Mouse (Mus musculus) adrenal gland, postnatal 25 days (tissue): ENCODE results near the gene Scrn3. TPM values are rescaled to one million over a fixed set of nuclear protein-coding genes. Genes with fewer than 3 reads are reported as not detected.

ENCODE experiments used
- DNase-seq: peaks from one replicate; pipeline ENCODE4 v3.0.0; 2021; ENCODE audit warnings: mixed read lengths
- long read RNA-seq: library from polyadenylated mRNA; stranded (forward); transcript quantifications from one replicate; pipeline ENCODE4 v2.0.0, GENCODE M21; 2021
- total RNA-seq: library from RNA; stranded (reverse); gene quantifications from 2 replicates; pipeline ENCODE4 v1.2.3, GENCODE M21; 2021

Scrn3 gene
- 24.1 and 29.1 TPM in 2 replicates for total RNA-seq
- long read RNA-seq, transcript Scrn3-201 (8 exons, 3,309 nt): major isoform, 14 of 49 reads
- long read RNA-seq, transcript Scrn3-202 (4 exons, 1,897 nt): major isoform, 14 of 49 reads
- long read RNA-seq, partial matches to known transcripts: 8 of 49 reads
- long read RNA-seq, other reads (novel, unspliced or antisense): 13 of 49 reads

GRCm38 (mm10) chr2:73312152-73313116 lies at the start of gene Scrn3, which contains the start of gene Cir1:
Gene Scrn3, plus strand, starts transcription at chr2:73312601.
Gene Cir1, minus strand, starts transcription at chr2:73312701.
- DNase-seq: peak; percentile 94

GRCm38 (mm10) chr2:73263172-73263765 lies 49.1 kb upstream of the Scrn3 start:
- no peak for DNase-seq

- no peak for DNase-seq
These were observed 48.4 kb upstream of the Scrn3 start for GRCm38 (mm10) chr2:73263794-73264610.

- no peak for DNase-seq
These were observed 47.7 kb upstream of the Scrn3 start for GRCm38 (mm10) chr2:73264611-73265195.

GRCm38 (mm10) chr2:73266011-73266410 lies 46.4 kb upstream of the Scrn3 start:
- DNase-seq: no peak

GRCm38 (mm10) chr2:73266623-73267022 lies 45.8 kb upstream of the Scrn3 start:
- DNase-seq: no peak

GRCm38 (mm10) chr2:73267231-73267630 lies 45.2 kb upstream of the Scrn3 start:
- DNase-seq: no peak

GRCm38 (mm10) chr2:73267818-73268217 lies 44.6 kb upstream of the Scrn3 start:
- DNase-seq: no peak

GRCm38 (mm10) chr2:73268281-73268680 lies 44.1 kb upstream of the Scrn3 start:
- no peak for DNase-seq

- DNase-seq: no peak
These were observed 43.5 kb upstream of the Scrn3 start for GRCm38 (mm10) chr2:73268836-73269395.

GRCm38 (mm10) chr2:73269666-73270065 lies 42.7 kb upstream of the Scrn3 start:
- DNase-seq: no peak

- DNase-seq: no peak
These were observed 42.3 kb upstream of the Scrn3 start for GRCm38 (mm10) chr2:73270071-73270592.

- DNase-seq: no peak
These were observed 41.6 kb upstream of the Scrn3 start for GRCm38 (mm10) chr2:73270593-73271458.

- peak; percentile 39 for DNase-seq
These were observed 40.8 kb upstream of the Scrn3 start, which contains the start of gene Sp9 for GRCm38 (mm10) chr2:73271459-73272161. Gene Sp9, plus strand, starts transcription at chr2:73271925.

- no peak for DNase-seq
These were observed 39.8 kb upstream of the Scrn3 start for GRCm38 (mm10) chr2:73272351-73273248.

GRCm38 (mm10) chr2:73273249-73274118 lies 38.9 kb upstream of the Scrn3 start:
- DNase-seq: no peak
